Mouse (Mus musculus): Measurements from ENCODE around the gene Gm26558.

- no peak for TF ChIP-seq CHD2 (IDR thresholded peaks at IDR 0.05; ENCODE audit: low read depth, low read length)
- no peak for TF ChIP-seq ZC3H11A (IDR thresholded peaks at IDR 0.05; ENCODE audit: borderline replicate concordance, low read depth, low read length)
These were observed at the start of gene Gm26558 for GRCm38 (mm10) chr2:70661715-70662495.

Measured in ES-E14 (cell line).